Comparison of ENCODE assay signal across 1 mouse cellular context in the genomic region with DNA sequence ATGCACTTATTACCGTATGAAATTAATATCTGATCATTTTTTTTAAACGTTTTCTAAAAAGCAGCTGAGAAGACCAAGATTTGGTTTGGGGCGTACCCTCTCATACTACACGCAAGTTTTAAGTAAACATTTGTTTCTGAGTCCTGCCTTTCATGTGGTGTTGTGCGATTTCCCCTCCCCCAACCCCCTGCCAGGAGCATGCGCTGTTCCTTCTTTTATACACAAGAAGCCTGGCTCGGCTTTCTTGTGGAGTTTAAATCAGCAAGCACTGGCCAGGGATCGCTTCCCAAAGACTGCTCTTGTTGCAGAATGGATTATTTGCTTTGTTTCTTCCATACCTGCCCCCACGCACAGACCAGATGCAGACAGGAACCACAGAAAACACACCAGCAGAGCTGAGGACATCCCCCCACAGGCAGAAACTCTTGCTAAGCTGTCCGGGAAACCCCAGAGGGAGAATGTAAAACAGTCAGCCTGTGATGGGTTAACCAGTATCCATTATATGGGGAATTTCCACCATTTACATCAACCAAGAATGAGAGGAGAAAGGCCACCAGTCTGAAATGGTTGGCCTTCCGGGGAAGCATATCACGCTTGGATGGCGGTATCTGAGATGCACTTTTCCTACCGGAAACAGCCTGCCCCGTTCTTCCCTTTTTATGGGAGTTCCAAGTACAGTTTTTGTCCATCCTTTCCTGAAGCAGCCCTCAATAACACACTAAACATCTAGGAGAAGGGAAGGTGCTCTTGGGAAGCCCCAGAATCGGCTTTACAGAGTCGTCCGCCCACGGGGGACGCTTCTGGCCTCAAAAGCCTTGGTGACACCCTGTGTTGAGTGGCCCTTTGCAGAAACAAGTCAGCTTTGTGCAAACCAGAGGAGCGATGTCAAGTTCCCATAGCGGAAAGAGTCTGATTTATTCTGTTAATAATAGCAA.
TF ChIP-seq lines count a peak whose summit lies in the region.

No protein-coding gene starts in this region.

TF ChIP-seq in MEL, 35 proteins besides CTCF, POLR2A, EP300 and RAD21 (continued from another document):
- TF ChIP-seq MYB (IDR thresholded peaks at IDR 0.05; ENCODE audit: low read depth, low read length) (no peak), ZNF384 (IDR thresholded peaks at IDR 0.05; ENCODE audit: low read depth, low read length) (no peak), POLR2AphosphoS2 (IDR thresholded peaks at IDR 0.05; ENCODE audit: low read length) (no peak), HCFC1 (IDR thresholded peaks at IDR 0.05; ENCODE audit: low read depth, low read length) (no peak), ZC3H11A (IDR thresholded peaks at IDR 0.05; ENCODE audit: low read depth, low read length) (no peak)
